Mouse (Mus musculus): ENCODE measurements around the gene Rilp.
"Not testable (repeated sequence)": the region's sequence is repeated elsewhere in the genome, so short reads cannot be mapped to it uniquely, and the experiment has no call there.

The Rilp gene

GRCm38 (mm10) chr11:75533314-75534015 is 23.6 kb downstream of the Rilp start:
- DNase-seq (ENCODE audit: inconsistent ontology term): no peak

GRCm38 (mm10) chr11:75534286-75535033 is 24.6 kb downstream of the Rilp start:
- DNase-seq (ENCODE audit: inconsistent ontology term): no peak

- DNase-seq (ENCODE audit: inconsistent ontology term): no peak
Measured at GRCm38 (mm10) chr11:75535106-75535795, 25.4 kb downstream of the Rilp start.

GRCm38 (mm10) chr11:75536255-75537024 is 26.5 kb downstream of the Rilp start:
- no peak for DNase-seq (ENCODE audit: inconsistent ontology term)

- no peak for DNase-seq (ENCODE audit: inconsistent ontology term)
Measured at GRCm38 (mm10) chr11:75537025-75537414, 27.1 kb downstream of the Rilp start.

GRCm38 (mm10) chr11:75537491-75538183 is 27.7 kb downstream of the Rilp start:
- DNase-seq (ENCODE audit: inconsistent ontology term): no peak

- peak; percentile 43 for DNase-seq (ENCODE audit: inconsistent ontology term)
Measured at GRCm38 (mm10) chr11:75538184-75538969, 28.5 kb downstream of the Rilp start.

GRCm38 (mm10) chr11:75538970-75539299 is 29.0 kb downstream of the Rilp start:
- no peak for DNase-seq (ENCODE audit: inconsistent ontology term)

- no peak for DNase-seq (ENCODE audit: inconsistent ontology term)
Measured at GRCm38 (mm10) chr11:75540209-75540608, 30.3 kb downstream of the Rilp start.

- no peak for DNase-seq (ENCODE audit: inconsistent ontology term)
Measured at GRCm38 (mm10) chr11:75540710-75541581, 31.1 kb downstream of the Rilp start.

GRCm38 (mm10) chr11:75544713-75545112 is 34.8 kb downstream of the Rilp start:
- DNase-seq (ENCODE audit: inconsistent ontology term): no peak

- no peak for DNase-seq (ENCODE audit: inconsistent ontology term)
Measured at GRCm38 (mm10) chr11:75546057-75546456, 36.2 kb downstream of the Rilp start.

GRCm38 (mm10) chr11:75549658-75550111 is 39.8 kb downstream of the Rilp start:
- no peak for DNase-seq (ENCODE audit: inconsistent ontology term)

- DNase-seq (ENCODE audit: inconsistent ontology term): peak; percentile 72
Measured at GRCm38 (mm10) chr11:75550200-75550946, 40.5 kb downstream of the Rilp start.

GRCm38 (mm10) chr11:75551321-75551720 is 41.4 kb downstream of the Rilp start:
- no peak for DNase-seq (ENCODE audit: inconsistent ontology term)

GRCm38 (mm10) chr11:75551961-75552441 is 42.1 kb downstream of the Rilp start:
- DNase-seq (ENCODE audit: inconsistent ontology term): peak; percentile 47

- no peak for DNase-seq (ENCODE audit: inconsistent ontology term)
Measured at GRCm38 (mm10) chr11:75552906-75553482, 43.1 kb downstream of the Rilp start.

GRCm38 (mm10) chr11:75556006-75556405 is 46.1 kb downstream of the Rilp start:
- DNase-seq (ENCODE audit: inconsistent ontology term): not testable (repeated sequence)

Measured in Muller cell, postnatal 12 days (primary cell).